Mouse (Mus musculus) liver, embryonic 14.5 days (tissue): ENCODE data around the gene Hspbap1. TPM values are rescaled to one million over a fixed set of nuclear protein-coding genes. Genes with fewer than 3 reads are reported as not detected.

Source experiments
- ATAC-seq: fragments of 200-750 bp; cut with Nextera tagmentation; 2 replicates; pipeline ENCODE4 v1.8.0; 2017; ENCODE audit warnings: moderate number of reproducible peaks, mild to moderate bottlenecking, moderate library complexity; ENCODE audit not compliant: insufficient read depth
- DNase-seq, 3 experiments: peaks; one replicate each; pipeline ENCODE4 v3.0.0-alpha.2; 2012 to 2013; ENCODE audit warnings: low read depth in 3 of 3, low spot score in 3 of 3
- H3K27ac ChIP-seq: fragments of 300-500 bp; sonication (generic); 2 replicates; pipeline ENCODE4 v1.5.1; 2014; ENCODE audit warnings: moderate library complexity, mild to moderate bottlenecking, control low read depth, inconsistent platforms
- H3K27me3 ChIP-seq: fragments of 300-500 bp; sonication (generic); 2 replicates; pipeline ENCODE4 v1.6.1; 2014; ENCODE audit warnings: mild to moderate bottlenecking, low read length, moderate library complexity; ENCODE audit not compliant: control insufficient read depth, insufficient read depth
- H3K36me3 ChIP-seq: fragments of 300-500 bp; sonication (generic); replicated peaks from 2 replicates; pipeline ENCODE4 v1.6.1; 2014; ENCODE audit warnings: low read depth; ENCODE audit not compliant: control insufficient read depth, insufficient read depth
- H3K4me1 ChIP-seq, 2 experiments: fragments of 200-500 bp in 1 of 2; fragments of 300-500 bp in 1 of 2; sonication (generic) in 1 of 2; replicated peaks; 2 replicates each; pipeline ENCODE4 v1.6.1; 2012 to 2014; ENCODE audit warnings: antibody characterized with exemption in 1 of 2, inconsistent platforms in 1 of 2, low read length in 1 of 2; ENCODE audit not compliant: control insufficient read depth in 2 of 2, insufficient read depth in 2 of 2
- H3K4me2 ChIP-seq: fragments of 300-500 bp; sonication (generic); 2 replicates; pipeline ENCODE4 v1.6.1; 2014; ENCODE audit warnings: low read depth, mild to moderate bottlenecking, control low read depth, moderate library complexity
- H3K4me3 ChIP-seq, 2 experiments: fragments of 200-500 bp in 1 of 2; fragments of 300-500 bp in 1 of 2; sonication (generic) in 1 of 2; 2 replicates each; pipeline ENCODE4 v1.5.1; 2012 to 2014; ENCODE audit warnings: low read depth in 2 of 2, low read length in 2 of 2, mild to moderate bottlenecking in 2 of 2, control low read depth in 1 of 2, inconsistent platforms in 1 of 2, moderate library complexity in 1 of 2; ENCODE audit not compliant: insufficient read depth in 1 of 2
- H3K9ac ChIP-seq: fragments of 300-500 bp; sonication (generic); replicated peaks from 2 replicates; pipeline ENCODE4 v1.6.1; 2014; ENCODE audit warnings: mild to moderate bottlenecking, control low read depth, moderate library complexity
- H3K9me3 ChIP-seq: fragments of 300-500 bp; sonication (generic); 2 replicates; pipeline ENCODE4 v1.6.1; 2016; ENCODE audit warnings: low read length, mixed read lengths; ENCODE audit not compliant: control insufficient read depth
- CTCF ChIP-seq: IDR thresholded peaks from 2 replicates; pipeline ENCODE4 v1.5.1; 2016; ENCODE audit warnings: antibody characterized with exemption, low read depth, control low read depth
- EP300 ChIP-seq: IDR thresholded peaks from 2 replicates; pipeline ENCODE4 v1.6.1; 2016; ENCODE audit warnings: antibody characterized with exemption, low read depth
- whole genome bisulfite sequencing: fragments of 180-500 bp; shearing (Covaris S2); extraction: QIAGEN DNeasy Blood & Tissue Kit; methylation state at CpG from one replicate; pipeline ENCODE4 v1.1.7; 2014; ENCODE audit not compliant: insufficient replicate concordance; 5-methylcytosine and 5-hydroxymethylcytosine counted together
- polyA plus RNA-seq, 2 experiments: library from polyadenylated mRNA; depleted of rRNA in 1 of 2; stranded (reverse) in 1 of 2; unstranded in 1 of 2; fragments of >200 nt; fragmentation: Nextera tagmentation in 1 of 2; extraction: Ambion mirVana in 1 of 2; gene quantifications; 2 replicates each; pipeline versions ENCODE4 v1.2.1 to v1.2.3; 2012 to 2014

The Hspbap1 gene
- polyA plus RNA-seq, 2 experiments, result 12.8 to 15.3 TPM

- TF ChIP-seq CTCF (no peak), EP300 (no peak)
Measured at GRCm38 (mm10) chr16:35776737-35777136, 6.6 kb downstream of the Hspbap1 start.

GRCm38 (mm10) chr16:35777768-35778167 lies 7.6 kb downstream of the Hspbap1 start:
- Histone ChIP-seq H3K4me1 (peaks cover 0 to under 1% of the 10 kb centered on the region in 2 experiments; a peak in 1 of 4 replicates), H3K27me3 (no peaks in the 10 kb centered on the region), H3K9ac (no peak overlapping the region), H3K36me3 (no peaks in the 10 kb centered on the region), H3K27ac (no peak overlapping the region), H3K9me3 (no peaks in the 10 kb centered on the region), H3K4me3 (no peak overlapping the region), H3K4me2 (no peak overlapping the region)
- ATAC-seq (no peak), DNase-seq (no peak)
- 87% methylated on average over 4 of the region's 4 CpGs for WGBS
- TF ChIP-seq CTCF (no peak), EP300 (no peak)

More at GRCm38 (mm10) chr16:35776737-35777136, 6.6 kb downstream of the Hspbap1 start:
- DNase-seq (no peak), ATAC-seq (no peak)
- H3K4me2 ChIP-seq, result no peak overlapping the region
- no peaks in the 10 kb centered on the region for H3K27me3 ChIP-seq
- WGBS, result 79% methylated on average over 7 of the region's 7 CpGs
- H3K36me3 ChIP-seq, result no peaks in the 10 kb centered on the region; the same call in 1 of the 2 replicates
- H3K4me1 ChIP-seq, result peaks cover 7 to 9% of the 10 kb centered on the region in 2 experiments
- no peaks in the 10 kb centered on the region for H3K9me3 ChIP-seq
- H3K27ac ChIP-seq, result no peak overlapping the region
- H3K9ac ChIP-seq, result no peak overlapping the region
- no peak overlapping the region for H3K4me3 ChIP-seq

- TF ChIP-seq CTCF (no peak), EP300 (no peak)
- Histone ChIP-seq H3K27ac (no peak overlapping the region), H3K4me2 (no peak overlapping the region), H3K9me3 (no peaks in the 10 kb centered on the region), H3K4me1 (peaks cover 0 to 4% of the 10 kb centered on the region in 2 experiments; a peak in 2 of 4 replicates), H3K4me3 (no peak overlapping the region), H3K36me3 (no peaks in the 10 kb centered on the region), H3K9ac (no peak overlapping the region), H3K27me3 (no peaks in the 10 kb centered on the region)
- no peak for DNase-seq
- WGBS, result 81% methylated on average over 7 of the region's 7 CpGs
- ATAC-seq, result no peak
Measured at GRCm38 (mm10) chr16:35779681-35780080, 9.5 kb downstream of the Hspbap1 start.

- Histone ChIP-seq H3K27ac (no peak overlapping the region), H3K27me3 (no peaks in the 10 kb centered on the region), H3K4me1 (peaks cover 2 to 4% of the 10 kb centered on the region in 2 experiments; a peak in 2 of 4 replicates), H3K9me3 (no peaks in the 10 kb centered on the region), H3K4me2 (no peak overlapping the region), H3K4me3 (no peak overlapping the region), H3K9ac (no peak overlapping the region), H3K36me3 (no peaks in the 10 kb centered on the region)
- TF ChIP-seq EP300, result no peak
- no peak for TF ChIP-seq CTCF
- DNase-seq, result no peak
- WGBS, result 84% methylated on average over 9 of the region's 9 CpGs
- ATAC-seq, result no peak
Measured at GRCm38 (mm10) chr16:35781096-35781495, 10.9 kb downstream of the Hspbap1 start.

- H3K4me2 ChIP-seq, result no peak overlapping the region
- 80% methylated on average over 5 of the region's 5 CpGs for WGBS
- H3K4me1 ChIP-seq, result peaks cover 2 to 4% of the 10 kb centered on the region in 2 experiments; a peak in 2 of 4 replicates
- no peaks in the 10 kb centered on the region for H3K9me3 ChIP-seq
- ATAC-seq (no peak), DNase-seq (no peak)
- H3K36me3 ChIP-seq, result no peaks in the 10 kb centered on the region
- TF ChIP-seq CTCF, result no peak
- TF ChIP-seq EP300, result no peak
- no peaks in the 10 kb centered on the region for H3K27me3 ChIP-seq
- H3K4me3 ChIP-seq, result no peak overlapping the region
- no peak overlapping the region for H3K9ac ChIP-seq
- no peak overlapping the region for H3K27ac ChIP-seq
Measured at GRCm38 (mm10) chr16:35781651-35782050, 11.5 kb downstream of the Hspbap1 start.
